Mouse (Mus musculus) frontal cortex, adult 2 months (tissue): ENCODE results near the gene Tmem86b. TPM values are rescaled to one million over a fixed set of nuclear protein-coding genes. Genes with fewer than 3 reads are reported as not detected.
"Not testable (repeated sequence)": the region's sequence is repeated elsewhere in the genome, so short reads cannot be mapped to it uniquely, and the experiment has no call there.

ENCODE experiments used
- DNase-seq, 2 experiments: peaks; one replicate each; pipeline ENCODE4 v3.0.0; 2022; ENCODE audit warnings: low spot score in 1 of 2; ENCODE audit errors: extremely low spot score in 1 of 2
- polyA plus RNA-seq: library from polyadenylated mRNA; depleted of rRNA; stranded (reverse); fragments of >200 nt; gene quantifications from 2 replicates; pipeline ENCODE4 v1.2.3, GENCODE M21; 2012; rRNA removed

Gene Tmem86b
- polyA plus RNA-seq, 1 experiment, result 37.9 TPM

- DNase-seq, result no peak
These were observed 28.3 kb downstream of the Tmem86b start for GRCm38 (mm10) chr7:4602969-4603368.

- not testable (repeated sequence) for DNase-seq
These were observed 34.2 kb downstream of the Tmem86b start for GRCm38 (mm10) chr7:4597046-4597445.

- not testable (repeated sequence) for DNase-seq
These were observed 49.7 kb downstream of the Tmem86b start for GRCm38 (mm10) chr7:4581481-4581880.

Other genes with a start within 250 kb of the Tmem86b start
- gene Gp6, start 233.7 kb downstream of the Tmem86b start, polyA plus RNA-seq, result 0.02 TPM in 1 of 2 replicates, not detected in the other
- 29.2 and 33.6 TPM in 2 replicates for gene Rdh13, start 185.8 kb downstream of the Tmem86b start, polyA plus RNA-seq
- 8.2 and 27.7 TPM in 2 replicates for gene Eps8l1, start 170.7 kb downstream of the Tmem86b start, polyA plus RNA-seq
- gene Ppp1r12c, start 129.7 kb downstream of the Tmem86b start, polyA plus RNA-seq, result 102 and 135 TPM in 2 replicates
- gene Tnnt1, start 115.0 kb downstream of the Tmem86b start, polyA plus RNA-seq, result 10.7 and 12.6 TPM in 2 replicates
- 8.3 and 12.1 TPM in 2 replicates for gene Tnni3, start 107.2 kb downstream of the Tmem86b start, polyA plus RNA-seq
- 1.4 and 1.6 TPM in 2 replicates for gene Dnaaf3, start 99.0 kb downstream of the Tmem86b start, polyA plus RNA-seq
- gene Syt5, start 83.9 kb downstream of the Tmem86b start, polyA plus RNA-seq, result 185 and 235 TPM in 2 replicates
- gene Ptprh, start 27.4 kb downstream of the Tmem86b start, polyA plus RNA-seq, result 1.00 and 1.1 TPM in 2 replicates
- 128 and 129 TPM in 2 replicates for gene Ppp6r1, start 27.6 kb upstream of the Tmem86b start, polyA plus RNA-seq
- gene Hspbp1, start 53.6 kb upstream of the Tmem86b start, polyA plus RNA-seq, result 98.4 and 107 TPM in 2 replicates
- 244 and 251 TPM in 2 replicates for gene Brsk1, start 59.2 kb upstream of the Tmem86b start, polyA plus RNA-seq
- 0.13 and 0.14 TPM in 2 replicates for gene Tmem150b, start 93.8 kb upstream of the Tmem86b start, polyA plus RNA-seq
- 74.3 and 83.4 TPM in 2 replicates for gene Kmt5c, start 108.7 kb upstream of the Tmem86b start, polyA plus RNA-seq
- 16.1 and 19.8 TPM in 2 replicates for gene Cox6b2, start 121.7 kb upstream of the Tmem86b start, polyA plus RNA-seq
- 0.02 TPM in 1 of 2 replicates, not detected in the other for gene Fam71e2, start 139.9 kb upstream of the Tmem86b start, polyA plus RNA-seq
- gene Il11, start 151.4 kb upstream of the Tmem86b start, polyA plus RNA-seq, result 0.25 and 0.38 TPM in 2 replicates
- not detected in 2 replicates for gene Tmem190, start 151.5 kb upstream of the Tmem86b start, polyA plus RNA-seq
- gene Tmem238, start 158.2 kb upstream of the Tmem86b start, polyA plus RNA-seq, result 4.3 and 5.1 TPM in 2 replicates
- gene Rpl28, start 161.5 kb upstream of the Tmem86b start, polyA plus RNA-seq, result 306 and 348 TPM in 2 replicates
- 146 and 177 TPM in 2 replicates for gene Ube2s, start 181.2 kb upstream of the Tmem86b start, polyA plus RNA-seq
- 149 and 155 TPM in 2 replicates for gene Shisa7, start 213.3 kb upstream of the Tmem86b start, polyA plus RNA-seq
- gene Isoc2b, start 238.8 kb upstream of the Tmem86b start, polyA plus RNA-seq, result 10.6 and 13.8 TPM in 2 replicates
- 10.7 and 12.0 TPM in 2 replicates for gene Isoc2a, start 245.7 kb upstream of the Tmem86b start, polyA plus RNA-seq